Mouse (Mus musculus) liver, adult 2 months (tissue): Measurements from ENCODE around the gene Cadm1. TPM values are rescaled to one million over a fixed set of nuclear protein-coding genes. Genes with fewer than 3 reads are reported as not detected.
A peak's percentile ranks its signal among the peaks of the same experiment; 100 is the strongest.

Experiments used
- DNase-seq: peaks from one replicate; pipeline ENCODE4 v3.0.0-alpha.2; 2011; ENCODE audit warnings: low read depth, low spot score; ENCODE audit errors: extremely low read depth
- H3K27ac ChIP-seq: fragments of 200-500 bp; replicated peaks from 2 replicates; pipeline ENCODE4 v1.5.1; 2012; ENCODE audit warnings: low read depth, mild to moderate bottlenecking, control low read depth, inconsistent platforms, low read length; ENCODE audit not compliant: insufficient read depth
- H3K27me3 ChIP-seq: fragments of 200-500 bp; 2 replicates; pipeline ENCODE4 v1.6.1; 2012; ENCODE audit warnings: mild to moderate bottlenecking, moderate library complexity, low read length, inconsistent platforms; ENCODE audit not compliant: control insufficient read depth, insufficient read depth
- H3K36me3 ChIP-seq: fragments of 200-500 bp; 2 replicates; pipeline ENCODE4 v1.6.1; 2012; ENCODE audit warnings: low read length, inconsistent platforms; ENCODE audit not compliant: control insufficient read depth, insufficient read depth
- H3K4me1 ChIP-seq: fragments of 200-500 bp; 2 replicates; pipeline ENCODE4 v1.6.1; 2011; ENCODE audit warnings: low read length; ENCODE audit not compliant: control insufficient read depth, insufficient read depth
- H3K4me3 ChIP-seq: fragments of 200-500 bp; 2 replicates; pipeline ENCODE4 v1.5.1; 2011; ENCODE audit warnings: low read depth, mild to moderate bottlenecking, control low read depth, low read length, moderate library complexity; ENCODE audit not compliant: insufficient read depth
- H3K79me2 ChIP-seq: fragments of 200-500 bp; 2 replicates; pipeline ENCODE4 v1.6.1; 2012; ENCODE audit warnings: inconsistent platforms, mild to moderate bottlenecking, low read length, moderate library complexity; ENCODE audit not compliant: control insufficient read depth, insufficient read depth
- H3K9ac ChIP-seq: fragments of 200-500 bp; 2 replicates; pipeline ENCODE4 v1.6.1; 2012; ENCODE audit warnings: low read depth, mild to moderate bottlenecking, control low read depth, inconsistent platforms, low read length
- CTCF ChIP-seq: fragments of 200-500 bp; IDR thresholded peaks from 2 replicates; pipeline ENCODE4 v1.5.1; 2011; ENCODE audit warnings: low read depth, low read length, control low read depth
- POLR2A ChIP-seq: fragments of 200-500 bp; IDR thresholded peaks from 2 replicates; pipeline ENCODE4 v1.6.1; 2011; ENCODE audit warnings: low read length, control low read depth; ENCODE audit not compliant: insufficient read depth; ENCODE audit errors: extremely low read depth
- WGBS: fragments of 180-500 bp; shearing (Covaris S2); methylation state at CpG from one replicate; pipeline ENCODE4 v1.1.7; 2018; 5-methylcytosine and 5-hydroxymethylcytosine counted together
- polyA plus RNA-seq: library from polyadenylated mRNA; depleted of rRNA; stranded (reverse); fragments of >200 nt; gene quantifications from 2 replicates; pipeline ENCODE4 v1.2.3, GENCODE M21; 2012
- total RNA-seq: library from RNA; depleted of rRNA; stranded (reverse); fragments of >200 nt; gene quantifications from 2 replicates; pipeline ENCODE4 v1.2.3, GENCODE M21; 2014

Cadm1 gene
- total and polyA plus RNA-seq, 2 experiments, result 12.5 to 21.4 TPM

GRCm38 (mm10) chr9:47846275-47846674 lies 316.3 kb downstream of the Cadm1 start:
- no peak overlapping the region for H3K27ac ChIP-seq
- H3K79me2 ChIP-seq, result no peaks in the 10 kb centered on the region
- H3K4me1 ChIP-seq, result no peaks in the 10 kb centered on the region
- H3K4me3 ChIP-seq, result no peak overlapping the region
- H3K36me3 ChIP-seq, result no peaks in the 10 kb centered on the region
- no peak for DNase-seq
- H3K9ac ChIP-seq, result no peak overlapping the region
- 86% methylated on average over 10 of the region's 10 CpGs for WGBS
- no peak for TF ChIP-seq CTCF
- TF ChIP-seq POLR2A, result no peak
- no peaks in the 10 kb centered on the region for H3K27me3 ChIP-seq

GRCm38 (mm10) chr9:47846926-47847325 lies 317.0 kb downstream of the Cadm1 start:
- TF ChIP-seq POLR2A, result no peak
- no peak for TF ChIP-seq CTCF
- Histone ChIP-seq H3K4me3 (no peak overlapping the region), H3K79me2 (no peaks in the 10 kb centered on the region), H3K9ac (no peak overlapping the region), H3K36me3 (no peaks in the 10 kb centered on the region), H3K27me3 (no peaks in the 10 kb centered on the region), H3K4me1 (no peaks in the 10 kb centered on the region), H3K27ac (no peak overlapping the region)
- 88% methylated on average over 6 of the region's 6 CpGs for WGBS
- no peak for DNase-seq

GRCm38 (mm10) chr9:47847797-47848196 lies 317.8 kb downstream of the Cadm1 start:
- Histone ChIP-seq H3K36me3 (no peaks in the 10 kb centered on the region; the same call in 1 of the 2 replicates), H3K27me3 (no peaks in the 10 kb centered on the region), H3K4me3 (no peak overlapping the region), H3K27ac (no peak overlapping the region), H3K79me2 (no peaks in the 10 kb centered on the region), H3K4me1 (no peaks in the 10 kb centered on the region), H3K9ac (no peak overlapping the region)
- WGBS, result 31% methylated on average over 4 of the region's 4 CpGs
- no peak for TF ChIP-seq POLR2A
- no peak for TF ChIP-seq CTCF
- DNase-seq, result no peak

- no peak for TF ChIP-seq CTCF
- no peak for TF ChIP-seq POLR2A
- DNase-seq, result no peak
- H3K4me3 ChIP-seq, result no peak overlapping the region
- WGBS, result 80% methylated on average over 5 of the region's 5 CpGs
- H3K27ac ChIP-seq, result no peak overlapping the region
- H3K9ac ChIP-seq, result no peak overlapping the region
- no peaks in the 10 kb centered on the region for H3K4me1 ChIP-seq
- H3K36me3 ChIP-seq, result no peaks in the 10 kb centered on the region; the same call in 1 of the 2 replicates
- no peaks in the 10 kb centered on the region for H3K79me2 ChIP-seq
- no peaks in the 10 kb centered on the region for H3K27me3 ChIP-seq
These were observed 318.8 kb downstream of the Cadm1 start for GRCm38 (mm10) chr9:47848745-47849144.

DNA sequence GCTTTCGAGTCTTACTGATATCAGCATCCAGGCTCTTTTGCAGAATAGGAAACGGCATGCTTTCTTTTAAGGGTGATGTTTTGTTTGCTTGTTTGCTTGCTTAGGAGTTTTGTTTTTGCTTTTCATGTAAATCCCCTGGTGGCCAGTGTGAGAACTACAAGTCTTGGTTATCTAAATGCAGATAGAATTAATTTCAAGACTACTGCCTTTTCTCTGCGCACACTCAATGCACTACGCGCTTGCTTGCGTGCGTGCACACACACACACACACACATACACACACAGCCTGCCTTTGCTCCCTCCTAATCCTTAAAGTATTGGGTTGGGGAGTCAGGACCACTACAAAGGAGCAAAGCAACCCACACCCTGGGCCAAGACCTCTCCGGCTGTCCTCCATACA lies 326.3 kb downstream of the Cadm1 start:
- Histone ChIP-seq H3K79me2 (no peaks in the 10 kb centered on the region), H3K27ac (no peak overlapping the region), H3K9ac (no peak overlapping the region), H3K27me3 (no peaks in the 10 kb centered on the region), H3K4me3 (no peak overlapping the region), H3K4me1 (no peaks in the 10 kb centered on the region), H3K36me3 (no peaks in the 10 kb centered on the region; the same call in 1 of the 2 replicates)
- DNase-seq, result peak; percentile 8
- WGBS, result 84% methylated on average over 8 of the region's 8 CpGs
- TF ChIP-seq CTCF, result 0 out of 2 replicates have a peak, but pooled peaks have one; percentile 10
- no peak for TF ChIP-seq POLR2A

DNA sequence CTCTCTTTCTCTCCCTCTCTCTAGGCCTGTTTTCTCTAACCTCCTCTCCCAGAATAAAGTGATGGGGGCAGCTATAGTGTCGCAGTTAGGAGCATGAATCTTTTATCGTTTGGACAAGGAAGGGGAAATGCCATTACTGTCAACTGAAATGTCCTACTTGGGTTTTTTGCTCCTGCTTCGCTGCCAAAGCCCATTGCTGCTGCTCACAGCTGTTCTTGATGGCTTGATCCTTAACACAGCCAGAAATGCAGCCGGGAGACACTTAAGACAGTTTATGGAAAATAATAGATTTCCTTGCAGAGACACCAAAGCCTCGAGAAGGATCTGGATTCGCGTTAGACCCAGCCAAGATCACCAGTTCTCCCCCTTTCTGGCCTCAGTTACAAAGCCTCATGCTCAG lies 327.3 kb downstream of the Cadm1 start:
- no peak overlapping the region for H3K9ac ChIP-seq
- no peak for DNase-seq
- no peaks in the 10 kb centered on the region; the same call in 1 of the 2 replicates for H3K36me3 ChIP-seq
- no peak for TF ChIP-seq POLR2A
- no peak for TF ChIP-seq CTCF
- 81% methylated on average over 7 of the region's 7 CpGs for WGBS
- H3K4me3 ChIP-seq, result no peak overlapping the region
- H3K27ac ChIP-seq, result no peak overlapping the region
- no peaks in the 10 kb centered on the region for H3K79me2 ChIP-seq
- no peaks in the 10 kb centered on the region for H3K27me3 ChIP-seq
- no peaks in the 10 kb centered on the region for H3K4me1 ChIP-seq
